21 mouse cellular contexts compared by ENCODE assay signal in genomic region chr15:92752167-92752566, GRCm38 (mm10).
A peak's percentile ranks its signal among the peaks of the same experiment; 100 is the strongest.
DNase-seq lines count a peak whose midpoint lies in the region; ATAC-seq and TF ChIP-seq lines count a peak whose summit lies in the region.
"Had no signal": no experiment of that assay in that cellular context is flagged by ENCODE, and none has a peak within 500 bp of the region (broad histone marks: within the 10 kb centered on the region; RNA-seq: fewer than 3 reads in every experiment).

No protein-coding gene starts in this region.

- ATAC-seq in hindbrain, embryonic 11.5 days (ENCODE audit: low FRiP score) = peak; percentile 75
- peak; percentile 36; the same call in 1 of the 2 replicates for ATAC-seq in midbrain, embryonic 16.5 days
- ATAC-seq: intestine, embryonic 15.5 days had no signal

- no peak overlapping the region for H3K4me3 ChIP-seq in hindbrain, embryonic 11.5 days (ENCODE audit: low read depth, low read length)
- no peak overlapping the region for H3K4me3 ChIP-seq in hindbrain, embryonic 10.5 days
- peak overlapping the region; percentile 20; the same call in 1 of the 2 replicates for H3K4me3 ChIP-seq in testis, adult 2 months (ENCODE audit: control insufficient read depth, low read depth, low read length)
- H3K4me3 ChIP-seq in midbrain, embryonic 16.5 days (ENCODE audit: low read depth, low read length) = no peak overlapping the region
- H3K4me3 ChIP-seq: embryonic facial prominence, embryonic 13.5 days; gastrocnemius, adult 2 months; heart, adult 2 months; intestine, embryonic 15.5 days; limb, embryonic 15.5 days; midbrain, embryonic 12.5 days had no signal

- H3K9me3 ChIP-seq in hindbrain, embryonic 11.5 days (ENCODE audit: control insufficient read depth, low read length) = no peaks in the 10 kb centered on the region
- no peaks in the 10 kb centered on the region for H3K9me3 ChIP-seq in hindbrain, embryonic 10.5 days
- H3K9me3 ChIP-seq in midbrain, embryonic 16.5 days (replicated peaks; ENCODE audit: control insufficient read depth, low read length, poor library complexity, severe bottlenecking) = no peaks in the 10 kb centered on the region
- H3K9me3 ChIP-seq: embryonic facial prominence, embryonic 13.5 days; intestine, embryonic 15.5 days; limb, embryonic 15.5 days; midbrain, embryonic 12.5 days had no signal

- TF ChIP-seq CTCF in testis, adult 2 months (IDR thresholded peaks at IDR 0.05; ENCODE audit: control insufficient read depth, insufficient read depth, insufficient replicate concordance, low read depth, low read length) = no peak

- no peak overlapping the region for H3K9ac ChIP-seq in hindbrain, embryonic 11.5 days (ENCODE audit: low read depth, low read length)
- H3K9ac ChIP-seq in midbrain, embryonic 16.5 days (ENCODE audit: low read depth, low read length) = no peak overlapping the region
- H3K9ac ChIP-seq: embryonic facial prominence, embryonic 13.5 days; intestine, embryonic 15.5 days; limb, embryonic 15.5 days; midbrain, embryonic 12.5 days had no signal

- intact Hi-C loops in heart, postnatal 14 days (cut with DNase I) = no loop called here

- H3K36me3 ChIP-seq in hindbrain, embryonic 11.5 days (ENCODE audit: control insufficient read depth, insufficient read depth, low read length) = no peaks in the 10 kb centered on the region
- no peaks in the 10 kb centered on the region for H3K36me3 ChIP-seq in hindbrain, embryonic 10.5 days
- H3K36me3 ChIP-seq in testis, adult 2 months (ENCODE audit: control insufficient read depth, insufficient read depth, low read length) = no peaks in the 10 kb centered on the region
- H3K36me3 ChIP-seq in midbrain, embryonic 16.5 days (ENCODE audit: control insufficient read depth, insufficient read depth, low read length) = no peaks in the 10 kb centered on the region
- H3K36me3 ChIP-seq: embryonic facial prominence, embryonic 13.5 days; intestine, embryonic 15.5 days; limb, embryonic 15.5 days; midbrain, embryonic 12.5 days had no signal

- peak; percentile 37 for DNase-seq in hindbrain, embryonic 11.5 days (ENCODE audit: low spot score)
- DNase-seq in hindbrain, embryonic 10.5 days (ENCODE audit: low spot score) = no peak
- DNase-seq in testis, postnatal 14 days (ENCODE audit: low spot score) = no peak
- no peak for DNase-seq in kidney, postnatal 25 days
- DNase-seq in heart, postnatal 14 days = no peak
- DNase-seq in cerebellum, postnatal 36 days = no peak
- DNase-seq: B cell, adult 2 months; cerebellum, adult 11-12 months; gastrocnemius, adult 2 months; heart, adult 2 months; lung, postnatal 14 days; right cerebral cortex, postnatal 14 days; thymus, postnatal 36 days had no signal

- no peaks in the 10 kb centered on the region for H3K27me3 ChIP-seq in hindbrain, embryonic 11.5 days (ENCODE audit: control insufficient read depth, insufficient read depth, low read length)
- H3K27me3 ChIP-seq in hindbrain, embryonic 10.5 days (ENCODE audit: insufficient read depth, poor library complexity, severe bottlenecking) = no peaks in the 10 kb centered on the region
- no peaks in the 10 kb centered on the region for H3K27me3 ChIP-seq in testis, adult 2 months (ENCODE audit: control insufficient read depth, insufficient read depth, low read length)
- no peaks in the 10 kb centered on the region for H3K27me3 ChIP-seq in midbrain, embryonic 16.5 days (ENCODE audit: control insufficient read depth, insufficient read depth, low read depth, low read length)
- H3K27me3 ChIP-seq: embryonic facial prominence, embryonic 13.5 days; intestine, embryonic 15.5 days; limb, embryonic 15.5 days had no signal

- no peak overlapping the region for H3K4me2 ChIP-seq in hindbrain, embryonic 11.5 days (replicated peaks; ENCODE audit: low read depth, low read length)
- H3K4me2 ChIP-seq in midbrain, embryonic 16.5 days (ENCODE audit: low read length) = peak overlapping the region; percentile 29
- H3K4me2 ChIP-seq: embryonic facial prominence, embryonic 13.5 days; intestine, embryonic 15.5 days; limb, embryonic 15.5 days; midbrain, embryonic 12.5 days had no signal

- 70% methylated on average over 17 of the region's 17 CpGs for WGBS in hindbrain, embryonic 11.5 days
- 88% methylated on average over 17 of the region's 17 CpGs for WGBS in hindbrain, embryonic 10.5 days
- whole genome bisulfite sequencing in midbrain, embryonic 16.5 days = 70% methylated on average over 17 of the region's 17 CpGs

- H3K4me1 ChIP-seq in hindbrain, embryonic 11.5 days (replicated peaks; ENCODE audit: control insufficient read depth, insufficient read depth, low read length) = no peaks in the 10 kb centered on the region
- no peaks in the 10 kb centered on the region for H3K4me1 ChIP-seq in hindbrain, embryonic 10.5 days (replicated peaks)
- peaks cover 4% of the 10 kb centered on the region; the same call in 1 of the 2 replicates for H3K4me1 ChIP-seq in testis, adult 2 months (ENCODE audit: control insufficient read depth, insufficient read depth, low read length)
- H3K4me1 ChIP-seq in midbrain, embryonic 16.5 days (ENCODE audit: control insufficient read depth, insufficient read depth, low read length) = peaks cover 8% of the 10 kb centered on the region
- H3K4me1 ChIP-seq: embryonic facial prominence, embryonic 13.5 days; intestine, embryonic 15.5 days; limb, embryonic 15.5 days had no signal

- no peak for TF ChIP-seq POLR2A in testis, adult 2 months (IDR thresholded peaks at IDR 0.05; ENCODE audit: control insufficient read depth, low read depth, low read length)

- no peak overlapping the region for H3K27ac ChIP-seq in hindbrain, embryonic 11.5 days (ENCODE audit: low read depth, low read length)
- H3K27ac ChIP-seq in hindbrain, embryonic 10.5 days = no peak overlapping the region
- H3K27ac ChIP-seq in testis, adult 2 months (ENCODE audit: control insufficient read depth, insufficient read depth, low read depth, low read length) = no peak overlapping the region
- H3K27ac ChIP-seq in midbrain, embryonic 16.5 days (ENCODE audit: low read length) = peak overlapping the region; percentile 6; the same call in 1 of the 2 replicates
- H3K27ac ChIP-seq: embryonic facial prominence, embryonic 13.5 days; gastrocnemius, adult 2 months; heart, adult 2 months; intestine, embryonic 15.5 days; kidney, postnatal 0 days; limb, embryonic 15.5 days; midbrain, embryonic 12.5 days; stomach, postnatal 0 days had no signal
